Mouse (Mus musculus): ENCODE measurements around the gene Elavl4. TPM values are rescaled to one million over a fixed set of nuclear protein-coding genes. Genes with fewer than 3 reads are reported as not detected.

The Elavl4 gene
- polyA plus RNA-seq (2012; rRNA removed): 0.86 and 1.1 TPM in 2 replicates
- 2.5 and 2.8 TPM in 2 replicates for polyA plus RNA-seq (2014; fragmentation: Nextera tagmentation; extraction: Ambion mirVana)

DNA sequence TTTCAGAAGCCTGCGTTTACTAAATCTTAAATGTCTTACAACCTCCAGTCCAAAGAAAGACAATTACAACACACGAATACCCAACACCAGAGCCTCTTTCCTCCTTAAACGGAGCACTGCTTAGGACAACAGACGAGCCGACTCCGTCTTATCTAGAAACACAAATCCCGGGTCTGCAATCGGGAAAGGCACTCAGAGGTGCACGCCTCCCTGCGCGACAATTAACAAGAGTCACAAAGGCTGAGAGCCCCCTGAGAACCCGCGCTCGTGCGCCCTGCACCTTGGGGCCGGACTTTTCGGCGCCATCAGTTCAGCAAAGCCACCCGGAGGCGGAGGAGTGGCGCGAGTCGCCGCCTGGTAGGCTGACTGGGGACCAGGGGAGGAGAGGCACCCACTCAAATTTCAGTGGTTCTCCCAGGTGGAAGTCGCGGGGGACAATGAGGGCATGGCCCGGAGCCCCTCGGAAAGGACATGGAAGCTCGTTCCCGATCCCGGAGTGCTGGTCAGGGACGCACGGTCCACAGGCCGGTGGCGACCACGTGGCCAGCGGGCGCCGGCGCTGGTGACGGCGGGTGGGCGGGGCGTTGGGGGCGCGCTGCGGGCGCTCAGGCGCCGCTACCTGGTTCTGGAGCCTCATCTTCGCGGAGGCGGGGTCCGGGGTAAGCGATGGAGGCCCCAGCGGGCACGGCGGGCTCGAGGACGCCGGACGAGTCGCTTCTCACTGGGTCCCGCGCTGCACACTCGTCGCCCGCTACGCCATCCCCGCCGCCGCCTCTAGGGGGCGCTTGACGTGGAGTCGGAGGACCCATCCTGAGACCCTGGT lies at the start of gene Elavl4:
Gene Elavl4 (minus strand): TSS at position 732 of the 823 bp plus-strand sequence.
- H3K4me1 ChIP-seq (ENCODE audit: control insufficient read depth, insufficient read depth, low read length): no peaks in the 10 kb centered on the region
- peak within 1 kb of the TSS; percentile 38; the same call in 1 of the 2 replicates for H3K27ac ChIP-seq (replicated peaks; ENCODE audit: low read depth, low read length)
- no peaks in the 10 kb centered on the region for H3K36me3 ChIP-seq (ENCODE audit: control insufficient read depth, insufficient read depth, low read length)
- WGBS: under 1% methylated on average over 70 of the region's 75 CpGs
- DNase-seq (ENCODE audit: low spot score) (peak; percentile 64), ATAC-seq (ENCODE audit: low FRiP score, low read depth) (peak; percentile 94)
- no peaks in the 10 kb centered on the region for H3K9me3 ChIP-seq (ENCODE audit: control insufficient read depth, low read length)
- peak within 1 kb of the TSS; percentile 65 for H3K4me3 ChIP-seq (replicated peaks; ENCODE audit: low read length)
- H3K9ac ChIP-seq (ENCODE audit: low read depth, low read length, severe bottlenecking): peak within 1 kb of the TSS; percentile 82
- TF ChIP-seq POLR2A (IDR thresholded peaks at IDR 0.05; ENCODE audit: borderline replicate concordance, extremely low read depth, insufficient read depth, insufficient read length): 0 out of 2 replicates have a peak, but pooled peaks have one; percentile 47
- peak within 1 kb of the TSS; percentile 80 for H3K4me2 ChIP-seq (replicated peaks; ENCODE audit: low read depth, low read length, severe bottlenecking)
- no peaks in the 10 kb centered on the region for H3K27me3 ChIP-seq (ENCODE audit: control insufficient read depth, insufficient read depth, low read length)

- H3K9ac ChIP-seq (ENCODE audit: low read depth, low read length, severe bottlenecking): peak within 1 kb of the TSS; percentile 52
Observed at GRCm38 (mm10) chr4:110397618-110398045, 45.9 kb upstream of the Elavl4 start, which contains the start of gene Agbl4. Gene Agbl4 (plus strand): TSS chr4:110397661.

GRCm38 (mm10) chr4:110396221-110396620 lies 44.5 kb upstream of the Elavl4 start:
- no peak for TF ChIP-seq POLR2A (IDR thresholded peaks at IDR 0.05; ENCODE audit: borderline replicate concordance, extremely low read depth, insufficient read depth, insufficient read length)
- no peak overlapping the region for H3K27ac ChIP-seq (replicated peaks; ENCODE audit: low read depth, low read length)
- no peak overlapping the region for H3K4me2 ChIP-seq (replicated peaks; ENCODE audit: low read depth, low read length, severe bottlenecking)
- ATAC-seq (ENCODE audit: low FRiP score, low read depth) (no peak), DNase-seq (ENCODE audit: low spot score) (no peak)
- H3K4me1 ChIP-seq (ENCODE audit: control insufficient read depth, insufficient read depth, low read length): no peaks in the 10 kb centered on the region
- no peak overlapping the region for H3K4me3 ChIP-seq (replicated peaks; ENCODE audit: low read length)
- no peaks in the 10 kb centered on the region for H3K36me3 ChIP-seq (ENCODE audit: control insufficient read depth, insufficient read depth, low read length)
- no peaks in the 10 kb centered on the region for H3K9me3 ChIP-seq (ENCODE audit: control insufficient read depth, low read length)
- no peak overlapping the region for H3K9ac ChIP-seq (ENCODE audit: low read depth, low read length, severe bottlenecking)
- 69% methylated on average over 5 of the region's 5 CpGs for WGBS
- H3K27me3 ChIP-seq (ENCODE audit: control insufficient read depth, insufficient read depth, low read length): no peaks in the 10 kb centered on the region

More at GRCm38 (mm10) chr4:110397618-110398045, 45.9 kb upstream of the Elavl4 start, which contains the start of gene Agbl4:
- no peak for TF ChIP-seq POLR2A (IDR thresholded peaks at IDR 0.05; ENCODE audit: borderline replicate concordance, extremely low read depth, insufficient read depth, insufficient read length)
- Histone ChIP-seq H3K4me1 (ENCODE audit: control insufficient read depth, insufficient read depth, low read length) (no peaks in the 10 kb centered on the region), H3K4me2 (replicated peaks; ENCODE audit: low read depth, low read length, severe bottlenecking) (peak within 1 kb of the TSS; percentile 67), H3K27me3 (ENCODE audit: control insufficient read depth, insufficient read depth, low read length) (no peaks in the 10 kb centered on the region), H3K36me3 (ENCODE audit: control insufficient read depth, insufficient read depth, low read length) (no peaks in the 10 kb centered on the region), H3K9me3 (ENCODE audit: control insufficient read depth, low read length) (no peaks in the 10 kb centered on the region), H3K4me3 (replicated peaks; ENCODE audit: low read length) (peak within 1 kb of the TSS; percentile 52), H3K27ac (replicated peaks; ENCODE audit: low read depth, low read length) (no peak within 1 kb of the TSS)
- ATAC-seq (ENCODE audit: low FRiP score, low read depth) (peak; percentile 85), DNase-seq (ENCODE audit: low spot score) (peak; percentile 30)
- 2% methylated on average over 27 of the region's 27 CpGs for WGBS

DNA sequence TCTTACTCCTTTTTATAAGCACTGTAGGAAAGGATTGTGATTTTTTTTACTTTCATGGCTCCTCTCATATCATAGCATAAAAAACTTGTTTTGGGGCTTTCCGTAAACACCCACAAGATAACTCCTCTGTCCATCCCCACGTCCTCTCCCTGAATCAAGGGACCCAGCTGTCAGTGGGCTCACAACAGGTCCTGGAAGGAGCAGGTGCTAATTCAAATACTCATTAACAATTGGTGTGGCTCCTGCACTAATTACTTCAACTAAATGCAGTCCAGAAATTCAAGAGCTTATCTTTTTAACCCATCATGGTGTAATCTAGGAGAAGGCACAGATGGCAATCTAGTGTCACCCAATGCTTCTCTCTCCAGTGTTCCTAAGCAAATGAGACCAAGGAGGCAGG lies 8.9 kb upstream of the Elavl4 start:
- Histone ChIP-seq H3K36me3 (ENCODE audit: control insufficient read depth, insufficient read depth, low read length) (no peaks in the 10 kb centered on the region), H3K4me2 (replicated peaks; ENCODE audit: low read depth, low read length, severe bottlenecking) (no peak overlapping the region), H3K9me3 (ENCODE audit: control insufficient read depth, low read length) (no peaks in the 10 kb centered on the region), H3K4me3 (replicated peaks; ENCODE audit: low read length) (no peak overlapping the region), H3K27me3 (ENCODE audit: control insufficient read depth, insufficient read depth, low read length) (no peaks in the 10 kb centered on the region), H3K27ac (replicated peaks; ENCODE audit: low read depth, low read length) (no peak overlapping the region), H3K4me1 (ENCODE audit: control insufficient read depth, insufficient read depth, low read length) (no peaks in the 10 kb centered on the region), H3K9ac (ENCODE audit: low read depth, low read length, severe bottlenecking) (no peak overlapping the region)
- ATAC-seq (ENCODE audit: low FRiP score, low read depth) (no peak), DNase-seq (ENCODE audit: low spot score) (no peak)
- 79% methylated on average over 2 of the region's 2 CpGs for WGBS
- TF ChIP-seq POLR2A (IDR thresholded peaks at IDR 0.05; ENCODE audit: borderline replicate concordance, extremely low read depth, insufficient read depth, insufficient read length): no peak

DNA sequence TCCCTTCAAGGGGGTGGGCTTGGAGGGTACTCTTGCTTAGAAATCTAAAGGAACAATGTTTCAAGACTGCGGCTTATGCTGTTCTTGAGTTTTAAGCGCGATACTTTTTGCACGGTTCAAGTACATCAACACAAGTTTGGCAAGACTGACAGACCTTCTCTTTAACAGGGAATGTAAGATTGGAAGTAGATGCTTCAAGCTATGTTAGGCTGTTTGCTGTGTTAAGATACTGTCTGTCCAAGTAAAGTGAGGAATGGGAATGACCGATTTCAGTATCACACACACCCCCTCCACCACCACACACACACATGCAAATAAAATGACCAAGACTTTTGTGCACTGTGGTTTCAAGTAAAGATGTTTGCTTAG lies 276 bp upstream of the Elavl4 start:
- 12% methylated on average over 5 of the region's 5 CpGs for WGBS
- H3K27me3 ChIP-seq (ENCODE audit: control insufficient read depth, insufficient read depth, low read length): no peaks in the 10 kb centered on the region
- H3K9ac ChIP-seq (ENCODE audit: low read depth, low read length, severe bottlenecking): peak overlapping the region; percentile 82
- H3K4me2 ChIP-seq (replicated peaks; ENCODE audit: low read depth, low read length, severe bottlenecking): peak overlapping the region; percentile 80
- no peaks in the 10 kb centered on the region for H3K36me3 ChIP-seq (ENCODE audit: control insufficient read depth, insufficient read depth, low read length)
- ATAC-seq (ENCODE audit: low FRiP score, low read depth): no peak
- H3K9me3 ChIP-seq (ENCODE audit: control insufficient read depth, low read length): no peaks in the 10 kb centered on the region
- DNase-seq (ENCODE audit: low spot score): peak; percentile 3
- TF ChIP-seq POLR2A (IDR thresholded peaks at IDR 0.05; ENCODE audit: borderline replicate concordance, extremely low read depth, insufficient read depth, insufficient read length): no peak
- H3K27ac ChIP-seq (replicated peaks; ENCODE audit: low read depth, low read length): peak overlapping the region; percentile 38; the same call in 1 of the 2 replicates
- H3K4me3 ChIP-seq (replicated peaks; ENCODE audit: low read length): peak overlapping the region; percentile 65
- H3K4me1 ChIP-seq (ENCODE audit: control insufficient read depth, insufficient read depth, low read length): no peaks in the 10 kb centered on the region

Measured in limb, embryonic 14.5 days (tissue).